Mouse (Mus musculus): Measurements from ENCODE around the gene Zyg11b. TPM values are rescaled to one million over a fixed set of nuclear protein-coding genes. Genes with fewer than 3 reads are reported as not detected.

The Zyg11b gene
- 14.7 and 15.4 TPM in 2 replicates for polyA plus RNA-seq (2016; fragmentation: Nextera tagmentation; extraction: Ambion mirVana)

- H3K27me3 ChIP-seq (replicated peaks; ENCODE audit: low read depth, poor library complexity, severe bottlenecking) = no peaks in the 10 kb centered on the region
- peaks cover 20% of the 10 kb centered on the region for H3K4me1 ChIP-seq
- H3K36me3 ChIP-seq (replicated peaks) = 0 out of 2 replicates have a peak, but pooled peaks cover 9% of the 10 kb centered on the region
- WGBS = under 1% methylated on average over 58 of the region's 58 CpGs
- no peaks in the 10 kb centered on the region for H3K9me3 ChIP-seq
- H3K27ac ChIP-seq (replicated peaks) = peak within 1 kb of the TSS; percentile 95
- peak within 1 kb of the TSS; percentile 95 for H3K4me3 ChIP-seq
- peak; percentile 99 for DNase-seq (ENCODE audit: low spot score)
Measured at GRCm38 (mm10) chr4:108300670-108301373, at the start of gene Zyg11b. Gene Zyg11b (minus strand): TSS chr4:108301096.

DNA sequence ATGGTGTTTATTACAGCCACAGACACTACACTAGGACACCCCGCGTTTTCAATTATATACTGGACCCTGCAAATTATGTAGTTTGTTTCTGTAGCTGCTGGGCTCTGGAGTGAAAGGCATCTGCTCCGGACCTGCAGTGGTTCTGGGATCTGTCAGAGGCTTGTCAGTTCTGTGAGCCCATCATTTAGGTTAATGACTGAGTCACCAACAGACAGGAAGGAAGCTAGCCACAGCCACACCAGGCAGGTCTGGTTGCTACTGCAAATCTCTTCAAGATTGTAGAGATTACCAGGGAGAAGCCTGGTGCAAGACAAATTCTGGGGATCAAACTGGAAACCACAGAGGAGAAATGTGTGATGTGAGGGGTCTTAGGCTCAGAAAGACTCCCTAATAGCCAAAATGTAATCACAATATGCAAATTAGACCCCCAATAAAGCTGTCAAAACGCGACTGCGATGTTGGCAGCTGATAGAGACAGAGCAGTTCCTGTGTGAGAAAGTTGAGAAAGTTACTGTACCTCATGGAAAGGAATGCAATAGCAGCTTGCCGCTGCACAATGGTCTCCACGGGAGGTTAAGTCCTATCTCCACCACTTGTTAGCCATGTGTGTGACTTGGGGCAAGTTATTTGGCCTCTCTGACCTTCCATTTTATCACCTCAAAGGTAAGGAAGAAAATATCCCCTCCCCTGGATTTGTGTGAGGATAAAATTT, 49.1 kb upstream of the Zyg11b start:
- Histone ChIP-seq H3K27me3 (replicated peaks; ENCODE audit: low read depth, poor library complexity, severe bottlenecking) (no peaks in the 10 kb centered on the region), H3K4me1 (peaks cover 69% of the 10 kb centered on the region), H3K4me3 (peak overlapping the region; percentile 15; the same call in 1 of the 2 replicates), H3K36me3 (replicated peaks) (no peaks in the 10 kb centered on the region), H3K27ac (replicated peaks) (peak overlapping the region; percentile 88), H3K9me3 (no peaks in the 10 kb centered on the region)
- 33% methylated on average over 8 of the region's 8 CpGs for WGBS
- DNase-seq (ENCODE audit: low spot score) = no peak

DNA sequence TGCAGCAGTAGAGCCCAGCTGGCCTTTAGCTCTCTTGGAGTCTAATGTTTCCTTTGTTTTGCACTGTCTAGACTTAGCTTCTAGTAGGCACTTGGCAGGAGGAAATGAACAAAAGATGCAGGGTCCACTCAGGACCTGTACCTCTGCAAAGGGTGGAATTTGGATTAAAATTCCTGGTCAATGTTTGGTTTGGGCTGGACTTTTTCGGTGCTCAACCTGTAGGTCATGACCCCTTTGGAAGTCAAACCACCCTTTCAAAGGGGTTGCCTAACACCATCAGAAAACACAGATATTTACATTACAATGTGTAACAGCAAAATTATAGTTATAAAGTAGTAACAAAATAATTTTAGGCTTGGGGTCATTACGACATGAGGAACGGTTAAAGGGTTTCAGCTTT, 48.2 kb upstream of the Zyg11b start:
- peak overlapping the region; percentile 88 for H3K27ac ChIP-seq (replicated peaks)
- 66% methylated on average over 3 of the region's 3 CpGs for WGBS
- no peaks in the 10 kb centered on the region for H3K9me3 ChIP-seq
- H3K4me1 ChIP-seq = peaks cover 70% of the 10 kb centered on the region
- no peaks in the 10 kb centered on the region for H3K36me3 ChIP-seq (replicated peaks)
- H3K27me3 ChIP-seq (replicated peaks; ENCODE audit: low read depth, poor library complexity, severe bottlenecking) = no peaks in the 10 kb centered on the region
- no peak for DNase-seq (ENCODE audit: low spot score)
- H3K4me3 ChIP-seq = no peak overlapping the region

- DNase-seq (ENCODE audit: low spot score) = peak; percentile 68
- WGBS = 30% methylated on average over 5 of the region's 5 CpGs
Measured at GRCm38 (mm10) chr4:108348256-108348875, 47.5 kb upstream of the Zyg11b start.

GRCm38 (mm10) chr4:108347111-108347510, 46.2 kb upstream of the Zyg11b start:
- peaks cover 73% of the 10 kb centered on the region for H3K4me1 ChIP-seq
- peak overlapping the region; percentile 88 for H3K27ac ChIP-seq (replicated peaks)

More at GRCm38 (mm10) chr4:108348256-108348875, 47.5 kb upstream of the Zyg11b start:
- Histone ChIP-seq H3K9me3 (no peaks in the 10 kb centered on the region), H3K4me1 (peaks cover 73% of the 10 kb centered on the region), H3K27ac (replicated peaks) (peak overlapping the region; percentile 88), H3K4me3 (no peak overlapping the region), H3K36me3 (replicated peaks) (no peaks in the 10 kb centered on the region), H3K27me3 (replicated peaks; ENCODE audit: low read depth, poor library complexity, severe bottlenecking) (no peaks in the 10 kb centered on the region)

DNA sequence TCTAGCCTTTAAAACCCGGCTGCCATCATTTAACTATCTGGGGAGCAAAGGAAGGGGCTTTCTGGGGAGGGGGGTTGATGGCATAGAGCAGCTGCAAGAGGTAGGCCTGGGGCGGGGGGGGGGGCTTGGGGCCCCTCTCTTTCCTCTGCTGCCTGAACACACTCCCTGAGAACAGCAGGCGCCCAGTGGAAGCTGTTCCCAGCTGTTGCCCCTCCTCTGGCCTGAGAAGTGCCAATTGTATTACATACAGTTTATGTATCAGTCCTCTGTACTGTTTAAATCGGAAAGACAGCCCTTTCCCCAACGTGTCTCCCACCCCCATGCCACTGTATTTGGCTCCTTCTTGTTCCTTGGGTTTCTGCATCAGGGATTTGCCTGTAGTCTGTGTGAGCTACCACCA, 44.9 kb upstream of the Zyg11b start:
- no peak overlapping the region for H3K4me3 ChIP-seq
- H3K4me1 ChIP-seq = peaks cover 64% of the 10 kb centered on the region
- 0 out of 2 replicates have a peak, but pooled peaks cover 8% of the 10 kb centered on the region for H3K36me3 ChIP-seq (replicated peaks)
- no peaks in the 10 kb centered on the region for H3K27me3 ChIP-seq (replicated peaks; ENCODE audit: low read depth, poor library complexity, severe bottlenecking)
- DNase-seq (ENCODE audit: low spot score) = no peak
- no peaks in the 10 kb centered on the region for H3K9me3 ChIP-seq
- peak overlapping the region; percentile 83 for H3K27ac ChIP-seq (replicated peaks)
- WGBS = 35% methylated on average over 5 of the region's 5 CpGs

More at GRCm38 (mm10) chr4:108347111-108347510, 46.2 kb upstream of the Zyg11b start:
- Histone ChIP-seq H3K27me3 (replicated peaks; ENCODE audit: low read depth, poor library complexity, severe bottlenecking) (no peaks in the 10 kb centered on the region), H3K9me3 (no peaks in the 10 kb centered on the region), H3K4me3 (no peak overlapping the region), H3K36me3 (replicated peaks) (no peaks in the 10 kb centered on the region)
- DNase-seq (ENCODE audit: low spot score) = no peak
- WGBS = 88% methylated on average over 5 of the region's 5 CpGs

GRCm38 (mm10) chr4:108344631-108345083, 43.8 kb upstream of the Zyg11b start:
- peaks cover 54% of the 10 kb centered on the region for H3K4me1 ChIP-seq
- H3K36me3 ChIP-seq (replicated peaks) = peaks cover 18% of the 10 kb centered on the region
- H3K27me3 ChIP-seq (replicated peaks; ENCODE audit: low read depth, poor library complexity, severe bottlenecking) = no peaks in the 10 kb centered on the region
- WGBS = 12% methylated on average over 7 of the region's 7 CpGs
- peak overlapping the region; percentile 83 for H3K27ac ChIP-seq (replicated peaks)
- H3K4me3 ChIP-seq = no peak overlapping the region
- peak; percentile 61 for DNase-seq (ENCODE audit: low spot score)
- no peaks in the 10 kb centered on the region for H3K9me3 ChIP-seq

DNA sequence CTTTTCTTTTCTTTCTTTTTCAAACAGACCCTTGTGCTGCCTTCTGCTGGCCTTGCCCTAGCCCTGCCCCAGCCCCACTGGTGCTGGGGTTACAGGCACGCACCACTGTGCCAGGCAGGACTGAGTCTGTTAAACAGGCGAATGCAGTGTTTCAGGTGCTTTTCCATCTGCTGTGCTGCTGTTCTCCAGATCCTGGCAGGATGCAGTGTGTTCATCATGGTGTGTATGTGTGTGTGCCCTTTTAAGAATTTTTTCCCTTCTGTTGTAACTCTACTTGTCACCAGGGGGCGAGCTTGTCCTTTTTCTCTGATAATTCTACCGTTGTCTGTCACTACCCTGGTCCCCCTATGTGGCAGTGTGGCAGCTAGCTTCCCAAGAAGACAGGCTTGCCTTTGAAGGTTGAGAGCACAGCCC, 38.4 kb upstream of the Zyg11b start:
- no peaks in the 10 kb centered on the region for H3K27me3 ChIP-seq (replicated peaks; ENCODE audit: low read depth, poor library complexity, severe bottlenecking)
- H3K4me1 ChIP-seq = peaks cover 21% of the 10 kb centered on the region
- peak; percentile 74 for DNase-seq (ENCODE audit: low spot score)
- H3K27ac ChIP-seq (replicated peaks) = peak overlapping the region; percentile 16; the same call in 1 of the 2 replicates
- no peaks in the 10 kb centered on the region for H3K9me3 ChIP-seq
- H3K4me3 ChIP-seq = no peak overlapping the region
- peaks cover 72% of the 10 kb centered on the region for H3K36me3 ChIP-seq (replicated peaks)
- WGBS = 15% methylated on average over 4 of the region's 4 CpGs

GRCm38 (mm10) chr4:108338811-108339210, 37.9 kb upstream of the Zyg11b start:
- Histone ChIP-seq H3K36me3 (replicated peaks) (peaks cover 77% of the 10 kb centered on the region), H3K4me1 (peaks cover 16% of the 10 kb centered on the region), H3K9me3 (no peaks in the 10 kb centered on the region), H3K27me3 (replicated peaks; ENCODE audit: low read depth, poor library complexity, severe bottlenecking) (no peaks in the 10 kb centered on the region), H3K4me3 (no peak overlapping the region), H3K27ac (replicated peaks) (peak overlapping the region; percentile 16; the same call in 1 of the 2 replicates)
- 70% methylated on average over 10 of the region's 10 CpGs for WGBS
- no peak for DNase-seq (ENCODE audit: low spot score)

DNA sequence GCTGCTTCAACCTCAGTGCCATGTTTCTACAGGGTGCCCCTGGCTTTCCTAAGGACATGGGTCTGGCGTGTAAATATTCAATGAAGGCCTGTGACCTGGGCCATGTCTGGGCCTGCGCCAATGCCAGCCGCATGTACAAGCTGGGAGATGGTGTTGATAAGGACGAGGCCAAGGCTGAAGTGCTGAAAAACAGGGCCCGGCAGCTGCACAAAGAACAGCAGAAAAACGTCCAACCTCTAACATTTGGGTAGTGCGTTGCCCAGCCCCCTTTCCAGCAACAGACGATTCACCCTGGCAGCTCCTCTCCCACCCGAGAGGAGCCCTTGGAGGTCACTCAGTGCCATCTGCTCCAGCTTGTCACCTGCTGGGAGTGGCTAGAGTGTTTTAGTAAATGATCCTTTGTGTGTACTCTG, 37.4 kb upstream of the Zyg11b start:
- H3K4me1 ChIP-seq = peaks cover 16% of the 10 kb centered on the region
- peaks cover 82% of the 10 kb centered on the region for H3K36me3 ChIP-seq (replicated peaks)
- no peaks in the 10 kb centered on the region for H3K9me3 ChIP-seq
- H3K27me3 ChIP-seq (replicated peaks; ENCODE audit: low read depth, poor library complexity, severe bottlenecking) = no peaks in the 10 kb centered on the region
- WGBS = 75% methylated on average over 9 of the region's 9 CpGs
- H3K4me3 ChIP-seq = no peak overlapping the region
- peak overlapping the region; percentile 20; the same call in 1 of the 2 replicates for H3K27ac ChIP-seq (replicated peaks)
- no peak for DNase-seq (ENCODE audit: low spot score)

DNA sequence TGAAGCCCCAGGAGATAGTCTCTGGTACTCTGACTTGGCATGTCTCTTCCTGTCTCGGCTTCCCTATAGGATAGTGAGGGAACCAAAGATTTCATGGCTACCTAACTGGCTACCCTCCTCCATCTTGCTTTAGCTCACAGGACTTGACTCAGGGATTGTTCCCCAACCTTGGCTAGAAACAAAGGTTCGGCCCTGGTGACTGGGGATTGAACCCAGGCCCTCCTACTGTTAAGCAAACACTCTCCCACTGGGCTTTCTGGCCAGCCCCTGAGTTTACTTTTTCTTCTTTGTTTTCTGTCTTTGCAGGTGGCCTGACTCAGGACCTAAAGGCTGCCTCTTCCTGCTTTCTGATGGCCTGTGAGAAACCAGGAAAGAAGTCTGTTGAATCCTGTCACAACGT, 36.9 kb upstream of the Zyg11b start:
- no peak for DNase-seq (ENCODE audit: low spot score)
- no peak overlapping the region for H3K4me3 ChIP-seq
- no peaks in the 10 kb centered on the region for H3K9me3 ChIP-seq
- peaks cover 87% of the 10 kb centered on the region for H3K36me3 ChIP-seq (replicated peaks)
- peak overlapping the region; percentile 20; the same call in 1 of the 2 replicates for H3K27ac ChIP-seq (replicated peaks)
- H3K27me3 ChIP-seq (replicated peaks; ENCODE audit: low read depth, poor library complexity, severe bottlenecking) = no peaks in the 10 kb centered on the region
- H3K4me1 ChIP-seq = peaks cover 16% of the 10 kb centered on the region
- WGBS = 50% methylated on average over 3 of the region's 3 CpGs

DNA sequence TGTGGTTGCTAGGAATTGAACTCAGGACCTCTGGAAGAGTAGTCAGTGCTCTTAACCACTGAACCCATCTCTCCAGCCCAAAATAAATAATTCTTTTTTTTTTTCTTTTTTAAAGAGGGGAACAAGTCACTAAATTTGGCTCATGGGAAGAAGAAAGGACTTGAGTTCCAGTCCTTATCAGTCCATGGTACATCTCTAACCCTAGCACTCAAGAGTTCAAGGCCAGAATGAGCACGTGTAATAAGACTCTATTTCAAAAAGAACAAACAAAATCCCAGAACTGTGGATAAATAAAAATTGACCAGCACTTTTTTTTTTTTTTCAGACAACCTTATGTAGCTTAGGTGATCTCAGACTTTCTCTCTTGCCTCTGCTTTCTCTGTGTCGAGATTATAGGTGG, 35.9 kb upstream of the Zyg11b start:
- H3K36me3 ChIP-seq (replicated peaks) = peaks cover 96% of the 10 kb centered on the region
- 79% methylated on average over 2 of the region's 2 CpGs for WGBS
- DNase-seq (ENCODE audit: low spot score) = no peak

More for the DNA sequence above, 35.9 kb upstream of the Zyg11b start:
- peaks cover 16% of the 10 kb centered on the region for H3K4me1 ChIP-seq
- no peaks in the 10 kb centered on the region for H3K27me3 ChIP-seq (replicated peaks; ENCODE audit: low read depth, poor library complexity, severe bottlenecking)
- no peaks in the 10 kb centered on the region for H3K9me3 ChIP-seq
- H3K27ac ChIP-seq (replicated peaks) = no peak overlapping the region
- no peak overlapping the region for H3K4me3 ChIP-seq

All from embryonic facial prominence, embryonic 10.5 days (tissue).